Mouse (Mus musculus) frontal cortex, postnatal 36 days (tissue): ENCODE measurements around the gene Il10ra.

Source experiments
- DNase-seq, 2 experiments: peaks; one replicate each; pipeline ENCODE4 v3.0.0; 2022; ENCODE audit warnings: low spot score in 2 of 2

Il10ra gene

DNA sequence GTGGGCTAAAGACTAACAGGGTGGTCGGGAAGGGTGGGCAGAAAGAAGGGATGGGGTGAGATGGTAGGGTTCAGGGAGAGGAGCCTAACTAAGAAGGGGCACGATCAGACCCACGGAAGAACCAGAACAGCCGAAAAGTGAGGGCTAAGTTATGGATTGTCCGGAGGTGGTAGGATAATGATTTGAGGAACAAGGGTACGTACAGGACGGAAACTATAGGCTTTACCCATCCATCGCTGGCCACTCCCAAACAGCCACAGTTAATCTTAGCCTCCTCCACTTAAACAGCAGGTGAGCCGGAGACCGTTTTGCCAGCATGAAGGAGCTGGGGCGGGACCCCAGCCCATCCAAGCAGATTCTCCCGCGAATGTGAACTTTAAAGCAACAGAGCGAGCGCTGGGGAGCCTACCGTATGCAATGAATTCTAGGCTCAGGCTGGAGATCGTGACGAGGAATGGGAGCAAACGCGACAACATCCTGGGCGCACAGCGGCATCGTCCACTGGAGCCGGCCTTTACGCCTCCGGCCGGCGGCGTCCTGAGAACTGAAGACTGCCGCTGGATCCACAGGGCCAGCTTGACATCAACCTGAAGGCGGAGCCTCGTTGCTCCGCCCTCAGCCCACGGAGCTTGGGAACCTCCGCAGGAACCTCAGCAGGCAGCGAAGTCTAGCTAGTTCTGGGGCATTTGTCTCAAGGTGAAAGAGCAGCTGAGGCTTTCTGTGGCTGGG is at the start of gene Il10ra:
Gene Il10ra, minus strand, starts transcription at position 553 of the 729 bp plus-strand sequence.
- peak; percentile 21 to 44 for DNase-seq

DNA sequence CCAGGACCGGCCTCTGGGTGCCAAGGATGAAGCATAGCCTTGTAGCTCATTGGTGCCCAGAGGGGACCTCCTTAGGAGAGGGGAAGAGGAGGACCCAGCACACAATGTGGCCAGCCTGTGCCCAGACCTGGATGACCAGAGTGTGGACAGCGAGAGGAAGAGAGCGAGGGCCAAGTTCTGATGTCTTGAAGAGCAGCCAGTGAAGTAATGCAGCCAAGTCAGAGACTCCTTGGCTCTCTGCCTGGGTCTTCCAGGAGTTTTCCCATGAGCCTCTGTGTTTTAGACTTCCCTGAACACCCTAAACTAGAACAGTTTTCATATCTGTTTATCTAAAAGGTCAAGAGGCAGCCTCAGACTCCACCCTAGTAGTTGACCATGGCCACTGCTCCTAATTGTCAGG is 48.7 kb upstream of the Il10ra start:
- DNase-seq, result no peak

DNA sequence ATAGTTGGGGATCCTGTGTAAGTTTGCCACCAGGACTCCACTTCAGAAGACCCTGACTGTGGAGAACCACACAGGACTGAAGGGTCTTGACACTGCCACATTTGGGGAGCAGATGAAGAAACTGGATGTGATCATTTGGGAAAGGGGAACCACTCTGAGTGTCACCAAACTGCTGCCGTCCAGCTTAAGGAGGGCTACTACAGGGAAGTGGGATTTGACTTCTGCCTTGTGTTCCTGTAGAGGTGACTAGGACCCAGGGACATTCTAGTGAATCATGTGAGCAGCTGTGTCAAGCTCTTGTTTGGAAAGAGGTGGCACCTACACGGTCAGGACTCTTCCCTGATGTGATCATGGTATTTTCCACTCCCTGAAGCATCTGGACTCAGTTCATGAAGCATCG is 45.0 kb upstream of the Il10ra start:
- no peak for DNase-seq

DNA sequence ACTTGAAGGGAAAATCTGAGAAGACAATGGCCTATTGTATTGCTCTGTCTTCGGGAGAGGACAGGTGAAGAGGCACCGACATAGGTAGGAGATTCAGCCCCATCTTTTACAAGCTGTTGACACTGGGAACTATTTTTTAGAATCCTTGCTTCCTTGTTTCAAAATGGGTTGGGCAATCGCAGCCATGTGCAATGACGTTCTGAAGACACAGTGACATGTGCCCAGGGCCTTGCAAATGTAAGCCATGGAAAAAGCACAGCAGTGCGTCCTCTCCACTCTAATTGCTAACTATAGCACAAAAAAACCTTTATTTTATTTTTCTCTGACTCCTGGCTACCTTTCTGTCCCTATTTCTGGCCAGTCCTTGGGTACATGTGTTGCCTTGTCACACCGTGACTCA is 42.9 kb upstream of the Il10ra start:
- DNase-seq, result no peak

DNA sequence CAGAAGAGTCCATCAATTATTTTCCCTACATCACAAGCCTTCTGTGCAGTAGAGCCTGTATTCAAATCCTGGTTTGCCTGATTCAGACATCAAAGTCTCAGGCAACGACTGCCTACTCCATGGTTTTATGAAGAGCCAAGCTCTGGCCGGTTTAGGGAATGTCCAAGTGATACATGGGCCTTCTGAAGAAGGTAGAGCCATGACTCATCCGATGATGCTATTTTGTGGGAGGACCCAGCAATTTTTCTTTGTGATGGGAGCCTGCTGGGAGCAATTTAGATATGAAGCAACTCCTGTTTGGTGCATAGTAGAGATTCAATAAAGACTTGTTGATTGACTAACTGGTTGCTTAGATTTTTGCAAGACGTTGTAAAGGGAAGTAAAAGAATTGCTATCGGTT is 39.6 kb upstream of the Il10ra start:
- DNase-seq, result no peak

DNA sequence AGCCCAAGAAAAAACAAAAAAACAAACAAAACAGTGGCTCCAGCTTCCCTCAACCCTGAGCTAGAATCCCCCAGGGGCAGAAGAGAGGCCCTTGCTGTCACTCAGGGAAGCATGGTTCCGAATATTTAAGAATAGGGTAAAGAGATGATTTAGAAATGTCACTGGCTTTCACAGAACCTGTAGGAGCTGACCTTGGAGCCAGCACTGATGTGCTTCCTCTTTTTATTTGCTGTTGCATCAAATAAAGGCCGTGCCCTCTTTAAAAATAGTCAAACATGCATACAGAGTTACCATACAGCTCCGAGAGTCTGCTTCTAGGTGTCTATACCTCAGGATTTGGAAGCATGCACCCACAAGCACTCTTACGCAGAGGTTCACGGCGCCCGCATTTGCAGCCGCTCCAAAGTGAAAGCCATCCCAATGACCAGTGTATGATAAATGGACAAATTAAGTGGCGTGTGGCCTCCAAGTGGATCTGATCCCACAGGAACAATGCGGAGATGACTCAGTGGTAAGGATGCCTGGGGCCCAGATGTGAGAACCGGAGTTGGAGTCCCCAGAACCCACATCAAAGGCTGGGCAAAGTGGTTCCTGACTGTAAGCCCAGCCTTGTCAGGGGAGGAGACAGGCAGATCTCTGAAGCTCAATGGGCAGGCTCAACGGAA is 37.9 kb upstream of the Il10ra start:
- no peak for DNase-seq

DNA sequence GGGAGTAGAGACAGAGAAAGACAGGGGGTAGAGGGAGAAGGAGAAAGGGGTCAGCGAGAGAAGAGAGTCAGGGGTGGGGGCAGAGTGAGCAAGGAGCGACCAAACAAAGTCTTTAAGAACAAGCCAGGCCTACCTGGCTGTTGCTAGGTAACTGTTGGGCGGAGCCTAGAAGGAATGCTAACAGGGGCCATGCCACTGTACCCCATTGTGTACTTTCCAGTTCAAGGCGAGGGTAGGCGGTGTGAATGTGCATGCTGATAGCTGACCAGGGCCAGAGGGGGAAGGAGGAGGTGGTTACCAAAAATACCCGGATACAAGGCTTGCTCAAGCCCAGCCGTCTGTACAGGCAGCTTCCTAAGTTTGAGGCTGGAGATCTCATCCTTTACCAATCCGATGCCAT is 32.8 kb upstream of the Il10ra start:
- no peak for DNase-seq

DNA sequence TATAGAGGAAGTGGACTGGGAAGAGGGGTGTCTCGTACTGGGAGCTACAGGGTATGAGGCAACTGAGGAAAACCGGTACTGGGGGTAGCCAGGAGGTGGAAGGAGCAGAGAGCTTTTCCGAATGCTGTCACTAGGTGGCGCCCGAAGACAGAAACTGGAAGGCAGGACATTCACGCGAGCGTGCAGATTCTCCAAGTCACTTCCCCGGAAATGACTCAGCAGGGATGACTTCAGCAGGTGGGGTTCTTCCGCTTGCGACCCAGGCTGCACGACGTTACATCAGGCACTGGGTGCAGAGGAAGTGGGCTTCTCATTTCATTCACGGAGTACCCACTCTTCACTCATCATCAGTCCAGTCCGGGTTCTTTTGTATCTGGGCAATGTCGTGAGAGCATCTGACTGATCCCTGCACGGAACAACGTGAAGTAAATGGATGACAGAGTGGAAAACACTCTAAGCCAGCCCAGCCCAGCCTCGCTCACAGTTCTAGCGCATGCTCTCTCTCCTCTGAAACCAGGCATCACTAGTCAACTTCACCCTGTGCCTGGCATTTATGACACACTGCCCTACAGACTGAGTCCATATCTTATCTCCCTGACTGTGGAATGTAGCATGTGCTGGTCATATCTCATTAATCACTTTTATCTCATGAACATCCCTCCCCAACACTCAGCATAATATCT is 31.6 kb upstream of the Il10ra start:
- DNase-seq, result peak; percentile 98

DNA sequence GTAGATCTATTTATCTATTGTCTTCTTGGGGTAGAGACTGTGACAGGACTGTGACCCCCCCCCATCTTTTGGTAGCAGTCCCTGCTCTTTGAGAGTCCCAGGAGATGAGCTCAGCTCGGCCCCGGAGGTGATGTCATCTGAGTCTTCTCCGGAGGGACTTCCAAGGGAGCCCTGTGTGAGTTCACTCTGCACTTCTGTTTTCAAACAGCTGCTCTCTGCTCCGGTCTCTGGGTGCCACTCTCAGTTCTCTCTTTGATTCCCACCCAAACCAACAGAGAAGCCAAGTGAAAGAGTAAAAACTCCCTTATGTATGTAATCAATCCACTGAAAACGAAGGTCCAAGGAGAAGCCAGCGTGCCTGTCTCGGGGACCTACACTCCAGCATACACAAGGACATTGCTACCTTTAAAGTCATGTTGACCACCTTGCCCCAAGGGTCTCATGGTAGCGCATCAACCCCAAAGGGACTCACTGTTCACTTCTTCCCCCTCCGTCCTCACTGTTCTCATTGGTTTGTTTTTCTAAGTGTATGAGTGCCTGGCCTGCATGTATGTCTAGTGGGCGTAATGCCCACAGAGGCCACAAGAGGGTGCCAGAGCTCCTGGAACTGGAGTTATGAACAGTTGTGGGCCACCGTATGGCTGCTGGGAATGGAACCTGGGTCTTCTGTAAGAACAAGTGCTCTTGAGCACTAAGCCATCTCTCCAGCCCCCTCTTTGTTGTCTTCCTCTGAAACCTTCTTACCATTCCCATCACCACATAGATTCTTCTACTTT is 30.5 kb upstream of the Il10ra start:
- DNase-seq, result peak in 1 of 2 experiments; percentile 11

DNA sequence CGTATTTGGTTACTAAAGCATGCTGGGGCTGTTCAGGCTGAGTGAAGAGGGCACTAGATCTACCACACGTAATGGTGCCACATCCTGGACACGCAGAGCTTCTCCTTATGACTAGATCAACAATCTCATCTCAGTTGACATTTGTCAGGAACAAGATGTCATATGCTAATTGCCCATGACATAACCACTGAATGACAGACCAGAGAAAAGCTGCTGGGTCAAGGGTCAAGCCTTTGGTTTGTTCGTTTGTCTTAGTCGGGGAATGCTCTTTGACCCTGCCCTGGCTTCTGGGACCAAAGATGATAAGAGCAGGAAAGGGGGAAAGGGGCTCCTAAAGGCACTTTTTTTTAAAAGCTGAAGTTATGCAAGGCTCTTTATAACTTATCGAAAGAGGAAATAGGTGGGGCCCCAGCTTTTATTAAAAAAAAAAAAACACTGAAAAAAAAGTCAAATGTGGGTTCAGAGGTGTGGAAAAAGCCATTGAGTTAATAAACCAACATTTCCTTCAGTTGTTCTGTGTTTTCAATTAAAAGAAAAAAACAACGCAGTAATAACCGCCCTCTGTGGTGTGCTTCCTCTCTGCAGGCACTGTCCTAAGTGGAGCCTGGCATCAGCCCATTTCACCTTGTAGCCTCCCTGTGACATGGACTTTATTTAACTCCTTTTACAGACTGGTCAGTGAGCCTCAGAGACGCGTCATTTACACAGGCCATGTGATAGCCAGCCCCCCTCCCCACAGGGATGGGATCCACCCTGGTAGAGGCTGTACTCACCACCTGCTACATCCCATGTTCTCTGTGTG is 25.5 kb upstream of the Il10ra start:
- DNase-seq, result no peak

DNA sequence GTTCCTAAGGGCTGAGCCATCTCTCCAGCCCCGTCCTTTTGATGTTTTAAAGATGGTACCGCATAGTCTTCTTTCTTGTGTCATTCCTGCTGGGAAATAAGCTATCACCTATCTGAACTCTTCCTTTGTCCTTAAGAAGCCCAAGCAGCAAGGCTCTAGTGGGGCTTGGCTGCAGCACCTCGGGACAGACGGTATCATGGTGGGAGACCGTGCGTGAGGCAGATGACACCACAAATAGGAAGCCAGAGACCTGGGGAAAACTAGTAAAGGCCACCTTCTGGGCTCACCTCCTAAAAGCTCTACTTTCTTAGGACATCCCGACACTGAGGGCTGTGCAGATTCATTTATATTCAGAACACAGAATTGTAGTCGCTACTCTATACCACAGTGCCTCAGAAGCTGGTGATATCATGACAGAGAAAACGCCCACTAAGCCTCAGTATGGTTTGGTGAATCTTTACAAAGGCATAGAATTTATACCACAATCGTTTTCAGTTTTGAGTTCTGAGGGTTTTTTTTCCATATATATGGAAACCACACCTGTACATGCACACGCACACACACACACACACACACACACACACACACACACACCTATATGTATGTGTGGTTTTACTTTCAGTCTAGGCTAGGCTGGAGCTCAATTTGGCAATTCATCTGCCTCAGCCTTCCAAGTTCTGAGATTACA is 22.7 kb upstream of the Il10ra start:
- no peak for DNase-seq

DNA sequence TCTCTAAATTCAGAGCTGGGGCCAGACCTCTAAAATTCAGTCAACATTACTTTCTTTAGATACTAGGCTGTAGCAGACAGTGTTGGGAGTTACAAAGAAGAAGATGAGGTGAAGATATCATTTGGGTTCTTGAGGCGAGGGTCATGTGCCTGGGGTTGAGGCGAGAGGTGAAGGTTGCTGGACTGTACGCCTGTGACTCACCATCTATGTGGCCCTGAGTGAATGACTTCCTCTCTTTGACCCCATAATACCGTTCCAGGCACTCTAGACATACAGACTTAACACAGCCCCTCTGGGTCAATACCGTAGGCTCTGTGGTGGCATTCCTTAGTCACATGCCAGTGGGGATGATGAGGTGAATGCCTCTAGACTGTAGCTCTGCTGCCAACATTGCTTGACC is 13.5 kb upstream of the Il10ra start:
- DNase-seq, result no peak

DNA sequence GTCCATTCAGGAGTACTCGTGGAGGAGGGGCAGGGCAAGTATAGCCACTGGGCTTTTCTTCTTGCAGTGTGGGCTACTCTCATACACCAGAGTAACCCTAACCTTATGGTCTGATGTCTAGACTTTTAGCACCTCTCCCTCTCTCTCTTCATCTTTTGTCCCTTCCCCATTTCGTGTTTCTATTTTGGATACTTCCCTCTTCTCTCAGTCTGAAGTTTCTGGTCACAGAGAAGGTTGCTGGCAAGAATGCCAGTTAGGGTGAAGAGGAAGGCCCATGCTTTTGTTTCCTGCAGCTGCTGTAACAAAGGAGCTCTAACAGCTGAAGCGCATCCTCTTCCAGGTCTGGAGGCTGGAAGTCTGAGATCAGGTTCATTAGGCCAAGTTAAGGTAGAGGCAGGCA is 11.9 kb upstream of the Il10ra start:
- DNase-seq, result no peak

DNA sequence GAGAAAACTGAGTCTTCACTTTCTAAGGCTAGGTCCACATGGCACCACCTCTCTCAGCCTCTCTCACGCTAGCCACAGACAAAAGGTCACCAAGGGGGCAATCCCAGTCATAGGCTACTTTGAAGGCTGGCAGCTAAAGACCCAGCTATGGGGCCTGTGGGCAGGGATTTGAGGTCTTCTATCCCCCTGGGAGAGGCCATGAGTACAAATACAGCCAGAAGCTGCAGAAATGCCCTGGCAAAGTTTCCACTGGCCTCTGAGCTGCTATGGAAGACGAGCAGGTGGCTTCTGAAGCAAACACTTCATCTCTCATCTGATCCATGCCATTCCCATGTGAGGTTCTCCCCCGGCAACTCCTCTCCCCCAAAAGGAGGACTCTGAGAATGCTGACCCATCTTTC is 11.1 kb upstream of the Il10ra start:
- no peak for DNase-seq

DNA sequence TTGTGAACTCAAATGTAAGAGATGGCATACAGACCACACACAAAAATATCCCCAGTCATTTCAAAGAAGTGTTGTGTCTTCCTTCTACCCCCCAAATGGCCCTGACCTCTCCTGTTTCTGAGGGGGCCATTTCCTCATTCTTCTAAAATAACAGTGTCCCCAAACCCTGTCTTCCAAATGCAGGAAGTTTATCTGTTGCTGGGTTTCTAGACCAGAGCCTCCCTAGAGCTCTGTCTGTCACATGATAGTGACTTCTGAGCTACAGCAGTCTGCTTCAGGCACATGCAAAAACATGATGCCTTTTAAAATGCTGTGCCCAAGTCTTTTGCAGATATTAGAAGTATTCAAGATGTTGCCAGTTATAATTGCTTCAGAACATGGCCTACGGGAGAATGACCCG is 5.7 kb upstream of the Il10ra start:
- DNase-seq, result no peak

DNA sequence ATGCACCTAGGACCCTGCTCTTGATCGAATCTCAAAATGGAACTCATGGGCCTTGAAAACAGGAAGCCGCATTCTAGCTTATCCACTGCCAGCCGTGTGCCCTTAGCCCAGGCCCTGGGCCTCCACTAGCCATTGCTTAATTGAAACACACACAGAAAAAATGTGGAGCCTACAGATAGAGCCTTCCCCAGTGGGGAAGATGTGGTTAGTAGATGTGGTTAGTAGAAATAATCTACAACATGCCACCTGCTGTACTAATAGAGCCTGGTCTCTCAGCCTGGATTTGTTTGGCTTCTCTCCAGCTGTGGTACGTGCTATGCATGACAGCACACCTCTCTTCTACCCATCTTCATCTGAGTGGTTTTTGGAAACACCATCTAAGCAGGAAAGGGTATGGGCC is 5.3 kb upstream of the Il10ra start:
- no peak for DNase-seq

DNA sequence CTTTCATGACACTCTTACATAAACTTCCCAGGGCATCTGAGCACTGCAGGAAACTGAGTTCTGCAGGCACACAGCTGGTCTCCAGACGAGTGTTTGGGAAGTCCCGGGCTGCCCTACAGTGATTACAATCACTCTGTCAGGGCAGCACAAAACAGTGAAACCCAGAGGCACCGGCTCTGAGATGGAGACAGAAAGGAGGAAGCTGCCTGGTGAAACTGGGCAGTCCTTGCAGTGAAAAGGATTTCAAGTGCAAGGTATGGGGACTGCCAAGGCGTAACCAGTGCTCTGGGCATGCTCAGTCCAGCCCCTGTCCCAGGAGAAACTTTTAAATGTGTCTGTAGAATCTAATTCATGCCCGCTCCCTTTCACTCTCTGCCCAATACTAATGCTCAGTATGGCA is 3.3 kb upstream of the Il10ra start:
- DNase-seq, result no peak

DNA sequence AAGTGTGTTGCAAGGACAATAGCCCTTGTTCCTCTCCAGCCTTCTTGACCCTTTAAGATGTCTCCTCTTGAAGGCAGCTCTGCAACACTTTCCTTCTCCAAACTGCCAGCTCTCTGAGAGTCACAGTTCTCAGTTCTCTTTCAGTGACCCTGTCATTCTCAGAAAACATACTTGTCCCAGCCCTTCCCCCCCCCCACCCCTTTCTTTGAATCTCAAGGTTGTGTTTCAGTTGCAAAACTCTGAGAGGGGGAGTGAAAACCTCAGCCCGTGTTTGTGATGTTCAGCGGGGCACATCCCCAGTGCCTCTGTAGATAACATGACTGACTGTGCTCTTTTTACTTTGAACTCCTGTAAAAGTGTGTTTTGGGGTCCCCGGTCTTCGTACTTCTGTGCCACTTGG is 870 bp downstream of the Il10ra start:
- DNase-seq, result no peak

DNA sequence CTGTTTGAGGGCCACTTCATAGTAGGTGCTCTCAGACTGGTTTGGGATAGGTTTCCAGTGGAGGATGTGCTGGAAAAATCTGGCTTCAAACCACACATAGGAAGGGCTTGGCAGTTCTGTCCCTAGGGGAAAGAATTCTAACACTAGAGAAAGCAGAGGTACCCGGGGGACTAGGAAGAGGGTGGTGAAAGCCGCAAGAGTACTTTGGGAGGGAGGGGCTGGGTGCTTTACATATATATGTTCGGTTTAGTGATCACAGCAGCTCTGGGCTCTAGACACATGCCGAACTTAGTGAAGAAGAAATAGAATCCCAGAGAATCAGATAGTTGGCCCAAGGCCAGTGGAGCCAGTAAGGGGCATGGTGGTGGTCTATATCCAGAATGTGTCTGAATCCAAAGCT is 1.9 kb downstream of the Il10ra start:
- DNase-seq, result no peak

DNA sequence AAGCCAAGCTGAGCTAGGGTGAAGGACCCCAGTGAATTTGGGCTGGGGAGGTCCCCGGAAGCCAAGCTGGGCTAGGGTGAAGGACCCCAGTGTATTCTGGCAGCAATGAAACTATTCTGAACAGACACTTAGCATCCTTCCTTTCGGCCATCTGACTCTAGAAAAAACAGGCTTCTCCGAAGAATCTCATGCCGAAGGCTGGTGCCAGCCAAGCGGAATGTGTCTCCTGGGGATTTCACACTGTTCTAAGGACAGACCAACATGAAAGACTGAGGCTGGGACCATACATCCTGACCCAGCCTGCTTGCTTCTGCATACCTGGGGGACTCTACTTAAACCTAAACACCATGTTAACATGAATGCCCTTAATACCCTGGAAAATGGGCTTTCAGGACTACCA is 7.1 kb downstream of the Il10ra start:
- DNase-seq, result no peak

DNA sequence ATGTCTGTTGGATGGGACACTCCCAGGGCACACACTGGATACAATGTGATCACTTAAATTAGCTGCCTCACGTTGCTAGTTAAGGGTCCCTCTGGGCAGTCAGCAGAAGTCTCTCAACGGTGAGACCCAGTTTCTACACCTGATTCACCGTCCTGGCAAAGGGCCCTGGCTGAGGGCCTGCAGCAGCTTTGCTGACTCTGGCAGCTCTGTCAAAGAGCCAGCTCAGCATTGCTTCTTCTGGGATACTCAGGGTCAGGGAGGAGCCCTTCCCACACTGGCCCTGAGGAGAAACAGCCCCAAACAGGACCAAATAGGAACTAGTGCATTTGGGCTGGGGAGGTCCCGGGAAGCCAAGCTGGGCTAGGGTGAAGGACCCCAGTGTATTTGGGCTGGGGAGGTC is 7.5 kb downstream of the Il10ra start:
- DNase-seq, result no peak
